Comparison of ENCODE assay signal across 15 mouse cellular contexts in genomic region chr6:112810521-112810830, GRCm38 (mm10).
DNase-seq lines count a peak whose midpoint lies in the region; ATAC-seq lines count a peak whose summit lies in the region.
"Had no signal": no experiment of that assay in that cellular context is flagged by ENCODE, and none has a peak within 500 bp of the region (broad histone marks: within the 10 kb centered on the region; RNA-seq: fewer than 3 reads in every experiment).

No protein-coding gene starts in this region.

- H3K4me1 ChIP-seq in neural tube, embryonic 11.5 days (ENCODE audit: control insufficient read depth, insufficient read depth, low read length), result peaks cover 31% of the 10 kb centered on the region
- H3K4me1 ChIP-seq in hindbrain, embryonic 10.5 days (replicated peaks), result peaks cover 67% of the 10 kb centered on the region
- peaks cover 73% of the 10 kb centered on the region for H3K4me1 ChIP-seq in midbrain, embryonic 13.5 days (replicated peaks)
- H3K4me1 ChIP-seq: heart, embryonic 10.5 days had no signal

- no peak for ATAC-seq in neural tube, embryonic 11.5 days (ENCODE audit: insufficient read depth, low FRiP score, low TSS enrichment)
- ATAC-seq in midbrain, embryonic 13.5 days, result no peak
- ATAC-seq in erythroblast, adult 5-6 weeks (replicated peaks; ENCODE audit: low FRiP score, poor library complexity, severe bottlenecking), result no peak
- ATAC-seq: liver, postnatal 0 days had no signal

- no peaks in the 10 kb centered on the region for H3K9me3 ChIP-seq in neural tube, embryonic 11.5 days (ENCODE audit: control insufficient read depth, low read length)
- H3K9me3 ChIP-seq in hindbrain, embryonic 10.5 days, result no peaks in the 10 kb centered on the region
- H3K9me3 ChIP-seq in midbrain, embryonic 13.5 days, result 0 out of 2 replicates have a peak, but pooled peaks cover 4% of the 10 kb centered on the region
- H3K9me3 ChIP-seq: heart, embryonic 10.5 days; limb, embryonic 13.5 days; megakaryocyte, embryonic 14.5 days had no signal

- peak; percentile 14 for DNase-seq in neural tube, embryonic 11.5 days (ENCODE audit: low spot score)
- DNase-seq in neural tube, embryonic 10.5 days (ENCODE audit: extremely low spot score, low spot score), result no peak
- DNase-seq in hindbrain, embryonic 10.5 days (ENCODE audit: low spot score), result no peak
- no peak for DNase-seq in ovary, postnatal 36 days (ENCODE audit: low spot score)
- DNase-seq in thymus, postnatal 10 days (ENCODE audit: low spot score in 2 of 2), result no peak
- DNase-seq: cerebellum, postnatal 14 days; gastrocnemius, adult 2 months; liver, postnatal 0 days; thymus, postnatal 4 days had no signal

- 0 out of 2 replicates have a peak overlapping the region, but pooled peaks have one; percentile 31 for H3K9ac ChIP-seq in neural tube, embryonic 11.5 days (ENCODE audit: low read length)
- peak overlapping the region; percentile 42; the same call in 1 of the 2 replicates for H3K9ac ChIP-seq in midbrain, embryonic 13.5 days (replicated peaks)
- H3K9ac ChIP-seq: limb, embryonic 13.5 days; liver, postnatal 0 days had no signal

- H3K27me3 ChIP-seq in neural tube, embryonic 11.5 days (ENCODE audit: control insufficient read depth, insufficient read depth, low read length), result no peaks in the 10 kb centered on the region
- H3K27me3 ChIP-seq in hindbrain, embryonic 10.5 days (ENCODE audit: insufficient read depth, poor library complexity, severe bottlenecking), result no peaks in the 10 kb centered on the region
- no peaks in the 10 kb centered on the region for H3K27me3 ChIP-seq in midbrain, embryonic 13.5 days
- H3K27me3 ChIP-seq: limb, embryonic 13.5 days; megakaryocyte, embryonic 14.5 days had no signal

- H3K4me3 ChIP-seq in neural tube, embryonic 11.5 days (ENCODE audit: low read depth, low read length), result no peak overlapping the region
- peak overlapping the region; percentile 5 for H3K4me3 ChIP-seq in hindbrain, embryonic 10.5 days
- H3K4me3 ChIP-seq in midbrain, embryonic 13.5 days (replicated peaks), result no peak overlapping the region
- H3K4me3 ChIP-seq: erythroblast, embryonic 14.5 days; gastrocnemius, adult 2 months; heart, embryonic 10.5 days; limb, embryonic 13.5 days; megakaryocyte, embryonic 14.5 days had no signal

- no peak overlapping the region for H3K4me2 ChIP-seq in neural tube, embryonic 11.5 days (ENCODE audit: low read depth)
- H3K4me2 ChIP-seq in midbrain, embryonic 13.5 days (replicated peaks), result peak overlapping the region; percentile 32
- H3K4me2 ChIP-seq: limb, embryonic 13.5 days had no signal

- H3K27ac ChIP-seq in neural tube, embryonic 11.5 days (ENCODE audit: low read depth, low read length), result peak overlapping the region; percentile 80
- peak overlapping the region; percentile 88 for H3K27ac ChIP-seq in hindbrain, embryonic 10.5 days
- H3K27ac ChIP-seq in midbrain, embryonic 13.5 days, result peak overlapping the region; percentile 96
- H3K27ac ChIP-seq: gastrocnemius, adult 2 months; heart, embryonic 10.5 days; limb, embryonic 13.5 days had no signal

- 63% methylated on average over 4 of the region's 4 CpGs for WGBS in neural tube, embryonic 11.5 days
- 64% methylated on average over 4 of the region's 4 CpGs for WGBS in hindbrain, embryonic 10.5 days
- WGBS in midbrain, embryonic 13.5 days, result 35% methylated on average over 4 of the region's 4 CpGs

- no peaks in the 10 kb centered on the region; the same call in 1 of the 2 replicates for H3K36me3 ChIP-seq in neural tube, embryonic 11.5 days (ENCODE audit: control insufficient read depth, insufficient read depth, low read length)
- H3K36me3 ChIP-seq in hindbrain, embryonic 10.5 days, result peaks cover 50% of the 10 kb centered on the region
- peaks cover 23% of the 10 kb centered on the region for H3K36me3 ChIP-seq in midbrain, embryonic 13.5 days
- H3K36me3 ChIP-seq: heart, embryonic 10.5 days had no signal
